25 mouse cellular contexts compared by ENCODE assay signal in the genomic region with DNA sequence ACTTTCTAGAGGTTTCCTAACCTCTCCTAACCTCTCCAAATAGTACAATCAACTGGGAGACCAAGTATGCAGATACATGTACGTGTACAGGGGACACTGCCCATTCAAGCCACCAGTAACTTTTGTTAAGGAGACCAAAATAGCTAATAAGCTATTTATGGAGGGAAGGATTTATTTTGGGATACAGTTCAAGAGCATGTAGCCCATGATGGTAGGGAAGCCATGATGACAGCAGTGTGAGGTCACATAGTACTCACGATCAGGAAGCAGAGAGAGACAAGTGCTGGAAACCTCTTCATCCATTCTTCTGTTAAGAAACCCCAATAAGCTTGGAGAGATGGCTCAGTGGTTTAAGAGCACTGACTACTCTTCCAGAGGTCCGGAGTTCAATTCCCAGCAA. TPM values are rescaled to one million over a fixed set of nuclear protein-coding genes. Genes with fewer than 3 reads are reported as not detected.
DNase-seq lines count a peak whose midpoint lies in the region; ATAC-seq lines count a peak whose summit lies in the region.
"Had no signal": no experiment of that assay in that cellular context is flagged by ENCODE, and none has a peak within 500 bp of the region (broad histone marks: within the 10 kb centered on the region; RNA-seq: fewer than 3 reads in every experiment).

No protein-coding gene starts in this region.

- no peak overlapping the region for H3K9ac ChIP-seq in embryonic facial prominence, embryonic 11.5 days (replicated peaks; ENCODE audit: low read length)
- no peak overlapping the region for H3K9ac ChIP-seq in heart, embryonic 15.5 days
- no peak overlapping the region for H3K9ac ChIP-seq in midbrain, embryonic 11.5 days (ENCODE audit: low read length)
- H3K9ac ChIP-seq: heart, embryonic 13.5 days; intestine, embryonic 15.5 days; liver, embryonic 14.5 days; lung, embryonic 14.5 days; midbrain, embryonic 12.5 days; stomach, embryonic 15.5 days had no signal

- H3K36me3 ChIP-seq in embryonic facial prominence, embryonic 11.5 days (replicated peaks; ENCODE audit: control insufficient read depth, insufficient read depth, low read depth, low read length) = peaks cover 43% of the 10 kb centered on the region
- peaks cover 65% of the 10 kb centered on the region for H3K36me3 ChIP-seq in embryonic facial prominence, embryonic 10.5 days (replicated peaks)
- peaks cover 56% of the 10 kb centered on the region for H3K36me3 ChIP-seq in heart, embryonic 15.5 days
- peaks cover 47% of the 10 kb centered on the region for H3K36me3 ChIP-seq in midbrain, embryonic 11.5 days (ENCODE audit: control insufficient read depth, insufficient read depth, low read length)
- peaks cover 66% of the 10 kb centered on the region for H3K36me3 ChIP-seq in midbrain, embryonic 10.5 days

- no peaks in the 10 kb centered on the region for H3K4me1 ChIP-seq in embryonic facial prominence, embryonic 11.5 days (ENCODE audit: control insufficient read depth, insufficient read depth, low read length)
- H3K4me1 ChIP-seq in embryonic facial prominence, embryonic 10.5 days = no peaks in the 10 kb centered on the region
- no peaks in the 10 kb centered on the region for H3K4me1 ChIP-seq in heart, embryonic 15.5 days (replicated peaks)
- H3K4me1 ChIP-seq in midbrain, embryonic 11.5 days (ENCODE audit: control insufficient read depth, insufficient read depth, low read length) = no peaks in the 10 kb centered on the region
- no peaks in the 10 kb centered on the region for H3K4me1 ChIP-seq in midbrain, embryonic 10.5 days
- H3K4me1 ChIP-seq: heart, embryonic 13.5 days; intestine, embryonic 15.5 days; midbrain, embryonic 12.5 days; stomach, embryonic 15.5 days had no signal

- no peaks in the 10 kb centered on the region for H3K27me3 ChIP-seq in embryonic facial prominence, embryonic 11.5 days (ENCODE audit: control insufficient read depth, insufficient read depth, low read length)
- no peaks in the 10 kb centered on the region for H3K27me3 ChIP-seq in embryonic facial prominence, embryonic 10.5 days (replicated peaks; ENCODE audit: low read depth, poor library complexity, severe bottlenecking)
- no peaks in the 10 kb centered on the region for H3K27me3 ChIP-seq in heart, embryonic 15.5 days
- no peaks in the 10 kb centered on the region for H3K27me3 ChIP-seq in midbrain, embryonic 11.5 days (ENCODE audit: control insufficient read depth, insufficient read depth, low read length)
- no peaks in the 10 kb centered on the region for H3K27me3 ChIP-seq in midbrain, embryonic 10.5 days (ENCODE audit: low read depth, poor library complexity, severe bottlenecking)
- H3K27me3 ChIP-seq: heart, embryonic 13.5 days; intestine, embryonic 15.5 days; midbrain, embryonic 12.5 days; stomach, embryonic 15.5 days had no signal

- H3K9me3 ChIP-seq in embryonic facial prominence, embryonic 11.5 days (replicated peaks; ENCODE audit: control insufficient read depth, low read length) = peaks cover 6% of the 10 kb centered on the region
- H3K9me3 ChIP-seq in embryonic facial prominence, embryonic 10.5 days = peaks cover 14% of the 10 kb centered on the region
- 0 out of 2 replicates have a peak, but pooled peaks cover 3% of the 10 kb centered on the region for H3K9me3 ChIP-seq in heart, embryonic 15.5 days (replicated peaks)
- H3K9me3 ChIP-seq in midbrain, embryonic 11.5 days (ENCODE audit: control insufficient read depth, low read length) = peaks cover 8% of the 10 kb centered on the region; the same call in 1 of the 2 replicates
- H3K9me3 ChIP-seq in midbrain, embryonic 10.5 days (replicated peaks) = peaks cover 15% of the 10 kb centered on the region
- H3K9me3 ChIP-seq: intestine, embryonic 15.5 days; stomach, embryonic 15.5 days had no signal

- WGBS in embryonic facial prominence, embryonic 11.5 days = 96% methylated on average over 3 of the region's 3 CpGs
- WGBS in embryonic facial prominence, embryonic 10.5 days = 97% methylated on average over 3 of the region's 3 CpGs
- 70% methylated on average over 3 of the region's 3 CpGs for WGBS in heart, embryonic 15.5 days
- WGBS in midbrain, embryonic 11.5 days = 92% methylated on average over 3 of the region's 3 CpGs
- WGBS in midbrain, embryonic 10.5 days = 96% methylated on average over 3 of the region's 3 CpGs

- peak; percentile 44; the same call in 1 of the 2 replicates for ATAC-seq in embryonic facial prominence, embryonic 11.5 days (replicated peaks; ENCODE audit: insufficient number of reproducible peaks, low FRiP score, low TSS enrichment, low read depth)
- 0 out of 2 replicates have a peak, but pooled peaks have one; percentile 22 for ATAC-seq in heart, embryonic 15.5 days (replicated peaks; ENCODE audit: insufficient number of reproducible peaks, insufficient read depth, low FRiP score, low read depth)
- ATAC-seq in midbrain, embryonic 11.5 days (ENCODE audit: low FRiP score) = 0 out of 2 replicates have a peak, but pooled peaks have one; percentile 33
- ATAC-seq: forebrain, embryonic 16.5 days had no signal

- intact Hi-C loops in heart, postnatal 10 days (cut with DNase I) = no loop called here

- no peak for DNase-seq in embryonic facial prominence, embryonic 11.5 days (ENCODE audit: low spot score)
- DNase-seq in embryonic facial prominence, embryonic 10.5 days (ENCODE audit: low spot score) = no peak
- no peak for DNase-seq in heart, postnatal 10 days
- no peak for DNase-seq in midbrain, embryonic 11.5 days (ENCODE audit: low spot score, missing footprints)
- DNase-seq in midbrain, embryonic 10.5 days (ENCODE audit: low spot score) = no peak
- DNase-seq in lung, postnatal 25 days (ENCODE audit: low spot score) = no peak
- DNase-seq: adrenal gland, adult 8-10 months; cerebellum, adult 2 months; cerebellum, postnatal 14 days; gastrocnemius, postnatal 10 days; kidney, adult 2 months; kidney, postnatal 10 days; layer of hippocampus, postnatal 36 days; left cerebral cortex, postnatal 4 days; lung, embryonic 14.5 days; lung, postnatal 14 days; right cerebral cortex, postnatal 25 days; thymus, postnatal 14 days had no signal

- no peak overlapping the region for H3K4me3 ChIP-seq in embryonic facial prominence, embryonic 11.5 days (ENCODE audit: low read depth, low read length)
- H3K4me3 ChIP-seq in embryonic facial prominence, embryonic 10.5 days = no peak overlapping the region
- H3K4me3 ChIP-seq in heart, embryonic 15.5 days = no peak overlapping the region
- H3K4me3 ChIP-seq in midbrain, embryonic 11.5 days (ENCODE audit: low read depth, low read length) = no peak overlapping the region
- no peak overlapping the region for H3K4me3 ChIP-seq in midbrain, embryonic 10.5 days
- H3K4me3 ChIP-seq: heart, embryonic 13.5 days; intestine, embryonic 15.5 days; midbrain, embryonic 12.5 days; stomach, embryonic 15.5 days had no signal

- no peak overlapping the region for H3K27ac ChIP-seq in embryonic facial prominence, embryonic 11.5 days (replicated peaks; ENCODE audit: low read depth, low read length)
- H3K27ac ChIP-seq in embryonic facial prominence, embryonic 10.5 days (replicated peaks) = no peak overlapping the region
- no peak overlapping the region for H3K27ac ChIP-seq in heart, embryonic 15.5 days
- H3K27ac ChIP-seq in midbrain, embryonic 11.5 days (ENCODE audit: low read depth, low read length) = no peak overlapping the region
- H3K27ac ChIP-seq in midbrain, embryonic 10.5 days (replicated peaks) = no peak overlapping the region
- H3K27ac ChIP-seq: heart, embryonic 13.5 days; intestine, embryonic 15.5 days; liver, embryonic 14.5 days; midbrain, embryonic 12.5 days; stomach, embryonic 15.5 days had no signal

- H3K4me2 ChIP-seq in embryonic facial prominence, embryonic 11.5 days (ENCODE audit: low read depth, low read length) = no peak overlapping the region
- H3K4me2 ChIP-seq in heart, embryonic 15.5 days = no peak overlapping the region
- no peak overlapping the region for H3K4me2 ChIP-seq in midbrain, embryonic 11.5 days
- H3K4me2 ChIP-seq: heart, embryonic 13.5 days; intestine, embryonic 15.5 days; lung, embryonic 14.5 days; midbrain, embryonic 12.5 days; stomach, embryonic 15.5 days had no signal

RNA-seq across cellular contexts. Expression of gene Eif4g2, which starts 14.6 kb away (rescaled TPM):
- polyA plus RNA-seq in embryonic facial prominence, embryonic 11.5 days (2014; fragmentation: Nextera tagmentation; extraction: Ambion mirVana) = 1,788 and 1,988 TPM in 2 replicates
- 1,371 TPM in 2 replicates for polyA plus RNA-seq in embryonic facial prominence, embryonic 10.5 days (2016; fragmentation: Nextera tagmentation; extraction: Ambion mirVana)
- 528 and 555 TPM in 2 replicates for polyA plus RNA-seq in heart, embryonic 15.5 days (2015; fragmentation: Nextera tagmentation; extraction: Ambion mirVana)
- total RNA-seq in heart, postnatal 10 days (2021) = 1,000 to 10,000 TPM; 1,033 to 1,045 TPM
- polyA plus RNA-seq in midbrain, embryonic 11.5 days (2014; fragmentation: Nextera tagmentation; extraction: Ambion mirVana) = 2,057 and 2,255 TPM in 2 replicates
- 1,390 and 1,545 TPM in 2 replicates for polyA plus RNA-seq in midbrain, embryonic 10.5 days (2016; fragmentation: Nextera tagmentation; extraction: Ambion mirVana)

RNA-seq across cellular contexts. Expression of gene Ctr9, which starts 39.4 kb away (rescaled TPM):
- polyA plus RNA-seq in embryonic facial prominence, embryonic 11.5 days (2014; fragmentation: Nextera tagmentation; extraction: Ambion mirVana) = 82.7 and 88.1 TPM in 2 replicates
- polyA plus RNA-seq in embryonic facial prominence, embryonic 10.5 days (2016; fragmentation: Nextera tagmentation; extraction: Ambion mirVana) = 86.4 and 87.5 TPM in 2 replicates
- 38.9 and 45.1 TPM in 2 replicates for polyA plus RNA-seq in heart, embryonic 15.5 days (2015; fragmentation: Nextera tagmentation; extraction: Ambion mirVana)
- 10 to 100 TPM; 28.6 to 29.2 TPM for total RNA-seq in heart, postnatal 10 days (2021)
- 84.2 and 92.4 TPM in 2 replicates for polyA plus RNA-seq in midbrain, embryonic 11.5 days (2014; fragmentation: Nextera tagmentation; extraction: Ambion mirVana)
- 81.6 and 93.9 TPM in 2 replicates for polyA plus RNA-seq in midbrain, embryonic 10.5 days (2016; fragmentation: Nextera tagmentation; extraction: Ambion mirVana)
